Mouse (Mus musculus) CD4-positive, CD25-positive, alpha-beta regulatory T cell, adult 4 months (primary cell): ENCODE measurements around the gene Gm21616. TPM values are rescaled to one million over a fixed set of nuclear protein-coding genes. Genes with fewer than 3 reads are reported as not detected.
"Not testable (repeated sequence)": the region's sequence is repeated elsewhere in the genome, so short reads cannot be mapped to it uniquely, and the experiment has no call there.

Experiments
- ATAC-seq: one replicate; pipeline ENCODE4 v1.8.0; 2017
- polyA plus RNA-seq, 2 experiments: library from polyadenylated mRNA; unstranded; fragments of 100-300 nt; shearing (Covaris generic); gene quantifications; one replicate each; pipeline ENCODE4 v1.2.1; 2017

Gm21616 gene
- not detected for polyA plus RNA-seq

GRCm38 (mm10) chrX:125435242-125435641 lies at the start of gene Gm21616:
Gene Gm21616, plus strand, starts transcription at chrX:125435542.
- not testable (repeated sequence) for ATAC-seq
